Mouse (Mus musculus) splenic B cell, adult 2 months (primary cell): ENCODE measurements around the gene Slc16a11.

Experiments used
- DNase-seq: peaks from one replicate; pipeline ENCODE4 v3.0.0-alpha.2; 2011; ENCODE audit warnings: low read depth, low spot score
- H3K27me3 ChIP-seq: 2 replicates; pipeline ENCODE4 v1.6.1; 2012; ENCODE audit warnings: mild to moderate bottlenecking, low read length, moderate library complexity, mixed read lengths; ENCODE audit not compliant: control insufficient read depth, poor library complexity, insufficient read depth, severe bottlenecking
- H3K36me3 ChIP-seq: 2 replicates; pipeline ENCODE4 v1.6.1; 2012; ENCODE audit warnings: mild to moderate bottlenecking, low read length, moderate library complexity, mixed read lengths; ENCODE audit not compliant: control insufficient read depth, poor library complexity, insufficient read depth, severe bottlenecking

Gene Slc16a11

GRCm38 (mm10) chr11:70238591-70239440, 26.3 kb downstream of the Slc16a11 start:
- DNase-seq: no peak
- Histone ChIP-seq H3K27me3 (no peaks in the 10 kb centered on the region), H3K36me3 (peaks cover 2% of the 10 kb centered on the region; the same call in 1 of the 2 replicates)

- DNase-seq: peak; percentile 88
- H3K27me3 ChIP-seq: no peaks in the 10 kb centered on the region
Measured at GRCm38 (mm10) chr11:70239541-70240279, 27.2 kb downstream of the Slc16a11 start, which contains the start of the genes Gm21988 and Rnasek. Gm21988 (minus strand) TSS chr11:70239830. Rnasek (minus strand) TSS chr11:70239842.

GRCm38 (mm10) chr11:70242591-70242990, 30.0 kb downstream of the Slc16a11 start:
- no peaks in the 10 kb centered on the region for H3K27me3 ChIP-seq
- no peaks in the 10 kb centered on the region for H3K36me3 ChIP-seq
- DNase-seq: no peak

More at GRCm38 (mm10) chr11:70239541-70240279, 27.2 kb downstream of the Slc16a11 start, which contains the start of the genes Gm21988 and Rnasek:
- peaks cover 2% of the 10 kb centered on the region; the same call in 1 of the 2 replicates for H3K36me3 ChIP-seq

- no peaks in the 10 kb centered on the region for H3K27me3 ChIP-seq
- no peaks in the 10 kb centered on the region for H3K36me3 ChIP-seq
- peak; percentile 85 for DNase-seq
Measured at GRCm38 (mm10) chr11:70247136-70247845, 34.7 kb downstream of the Slc16a11 start.

GRCm38 (mm10) chr11:70250150-70250549, 37.6 kb downstream of the Slc16a11 start:
- H3K36me3 ChIP-seq: no peaks in the 10 kb centered on the region
- DNase-seq: no peak
- peaks cover 2% of the 10 kb centered on the region; the same call in 1 of the 2 replicates for H3K27me3 ChIP-seq

- Histone ChIP-seq H3K36me3 (no peaks in the 10 kb centered on the region), H3K27me3 (peaks cover 2% of the 10 kb centered on the region; the same call in 1 of the 2 replicates)
- DNase-seq: no peak
Measured at GRCm38 (mm10) chr11:70251853-70252252, 39.3 kb downstream of the Slc16a11 start.

GRCm38 (mm10) chr11:70254337-70254736, 41.8 kb downstream of the Slc16a11 start:
- Histone ChIP-seq H3K36me3 (no peaks in the 10 kb centered on the region), H3K27me3 (peaks cover 2% of the 10 kb centered on the region; the same call in 1 of the 2 replicates)
- DNase-seq: no peak

GRCm38 (mm10) chr11:70254931-70255531, 42.5 kb downstream of the Slc16a11 start, which contains the start of gene Alox12:
Alox12 (minus strand) TSS chr11:70255353.
- peaks cover 2% of the 10 kb centered on the region; the same call in 1 of the 2 replicates for H3K27me3 ChIP-seq
- peak; percentile 20 for DNase-seq
- no peaks in the 10 kb centered on the region for H3K36me3 ChIP-seq

GRCm38 (mm10) chr11:70259035-70259434, 46.5 kb downstream of the Slc16a11 start:
- peaks cover 2% of the 10 kb centered on the region; the same call in 1 of the 2 replicates for H3K27me3 ChIP-seq
- no peaks in the 10 kb centered on the region for H3K36me3 ChIP-seq
- DNase-seq: no peak

- Histone ChIP-seq H3K36me3 (no peaks in the 10 kb centered on the region), H3K27me3 (no peaks in the 10 kb centered on the region)
- DNase-seq: no peak
Measured at GRCm38 (mm10) chr11:70265252-70265651, 52.7 kb downstream of the Slc16a11 start.

GRCm38 (mm10) chr11:70265819-70266218, 53.3 kb downstream of the Slc16a11 start:
- DNase-seq: no peak
- Histone ChIP-seq H3K36me3 (no peaks in the 10 kb centered on the region), H3K27me3 (no peaks in the 10 kb centered on the region)
